Mouse (Mus musculus): ENCODE data around the gene Prima1. TPM values are rescaled to one million over a fixed set of nuclear protein-coding genes. Genes with fewer than 3 reads are reported as not detected.

Gene Prima1
- polyA plus RNA-seq, 1 experiment = not detected

DNA sequence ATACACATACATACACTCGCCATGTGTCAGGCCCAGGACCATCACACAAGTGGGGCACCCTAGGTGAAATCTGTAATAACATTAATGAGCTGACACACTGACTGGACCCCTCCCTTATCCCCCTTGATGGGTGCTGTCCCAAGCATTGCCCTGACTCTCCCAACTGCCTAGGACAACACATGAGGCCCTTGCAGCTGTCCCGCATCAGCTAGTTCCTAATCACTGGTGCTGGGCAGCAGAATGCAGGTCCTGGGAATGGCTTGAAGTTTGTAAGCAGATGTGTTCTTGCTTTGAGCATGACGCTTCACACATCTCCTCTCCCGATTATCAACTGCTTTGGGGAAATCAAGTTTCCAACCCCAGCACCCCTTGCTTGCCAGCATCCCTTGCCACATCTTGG is 15.8 kb downstream of the Prima1 start:
- H3K36me3 ChIP-seq (ENCODE audit: control insufficient read depth, insufficient read depth) = no peaks in the 10 kb centered on the region
- H3K27me3 ChIP-seq (ENCODE audit: control insufficient read depth, insufficient read depth, insufficient read length) = no peaks in the 10 kb centered on the region
- H3ac ChIP-seq (ENCODE audit: control insufficient read depth, insufficient read length) = no peak overlapping the region
- TF ChIP-seq TCF3 (IDR thresholded peaks at IDR 0.05; ENCODE audit: insufficient read length, low read depth) (no peak), POLR2A (IDR thresholded peaks at IDR 0.05; ENCODE audit: insufficient read length, low read depth) (no peak), USF1 (IDR thresholded peaks at IDR 0.05; ENCODE audit: low read depth) (no peak), TCF12 (IDR thresholded peaks at IDR 0.05; ENCODE audit: insufficient read depth, poor library complexity, severe bottlenecking) (no peak), E2F4 (IDR thresholded peaks at IDR 0.05; ENCODE audit: insufficient read depth) (no peak), CEBPB (IDR thresholded peaks at IDR 0.05; ENCODE audit: insufficient read depth, poor library complexity, severe bottlenecking) (no peak), SRF (IDR thresholded peaks at IDR 0.05; ENCODE audit: control insufficient read depth, insufficient read length, low read depth) (no peak), MYOG (IDR thresholded peaks at IDR 0.05; ENCODE audit: control insufficient read depth in 1 of 3, insufficient read depth in 1 of 3, insufficient read length in 2 of 3, low read depth in 2 of 3) (no peak), POLR2AphosphoS2 (IDR thresholded peaks at IDR 0.05; ENCODE audit: insufficient read length, low read depth) (no peak), MYOD1 (IDR thresholded peaks at IDR 0.05; ENCODE audit: control insufficient read depth in 1 of 3, insufficient read length in 2 of 3, low read depth in 2 of 3) (no peak), REST (IDR thresholded peaks at IDR 0.05; ENCODE audit: insufficient read depth, insufficient read length) (no peak), MAX (IDR thresholded peaks at IDR 0.05; ENCODE audit: low read depth) (no peak)
- no peak overlapping the region for H3K4me2 ChIP-seq (ENCODE audit: low read depth)
- no peaks in the 10 kb centered on the region for H3K79me2 ChIP-seq (ENCODE audit: control insufficient read depth, insufficient read depth)
- H3K4me3 ChIP-seq = no peak overlapping the region

DNA sequence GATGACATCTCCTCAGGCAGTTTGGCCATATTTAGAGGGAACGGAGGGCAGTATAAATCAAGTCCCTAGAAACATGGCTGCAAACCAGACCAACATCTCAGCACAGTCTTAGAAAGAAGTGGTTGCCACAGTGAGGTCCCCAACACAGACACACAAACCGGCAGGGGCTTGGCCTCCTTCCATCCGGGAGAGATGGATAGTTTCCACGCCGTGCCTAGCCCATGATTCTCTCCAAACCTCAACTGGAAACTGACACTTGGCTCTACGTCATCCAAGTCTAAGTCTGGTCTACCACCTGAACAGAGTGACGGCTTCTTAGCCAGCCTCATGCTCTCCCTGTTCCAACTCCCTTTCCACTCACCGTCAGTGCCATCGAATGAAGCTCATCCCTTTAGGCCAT is 18.3 kb downstream of the Prima1 start:
- H3K79me2 ChIP-seq (ENCODE audit: control insufficient read depth, insufficient read depth) = no peaks in the 10 kb centered on the region

DNA sequence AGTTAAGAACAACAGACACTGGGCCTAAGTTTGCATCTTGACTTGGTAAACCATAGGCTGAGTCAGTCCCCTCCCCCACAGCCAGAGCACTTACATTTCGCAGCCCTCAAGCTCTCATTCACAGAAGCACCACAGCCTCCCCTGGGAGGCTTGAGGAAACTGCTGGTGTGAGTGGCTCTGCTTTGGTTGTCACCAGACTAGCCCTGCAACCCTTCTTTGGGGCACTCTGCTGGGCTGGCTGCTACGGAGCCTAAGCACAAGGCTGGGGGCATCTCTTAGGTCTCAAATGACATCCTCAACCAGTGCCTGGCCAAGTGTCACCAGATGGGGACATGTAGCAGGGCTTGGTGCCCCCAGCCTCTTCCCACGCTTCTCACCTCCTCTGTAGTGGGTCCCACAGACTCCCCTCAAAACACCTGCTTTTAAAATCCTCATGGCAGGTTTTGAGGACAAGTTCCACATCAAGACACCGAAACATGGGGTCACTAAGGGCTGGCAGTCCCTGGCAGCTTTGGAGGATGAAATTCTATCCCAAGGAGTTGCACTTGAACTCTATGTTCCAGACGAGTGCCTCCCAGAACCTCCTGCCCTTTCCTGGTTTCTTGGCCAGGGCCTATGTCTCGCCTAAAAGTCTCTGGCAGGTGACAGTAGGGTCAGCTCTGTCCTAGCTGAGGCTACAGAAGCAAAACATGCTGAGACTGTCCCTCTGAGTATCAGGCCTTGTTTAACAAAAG is 25.9 kb downstream of the Prima1 start:
- H3K36me3 ChIP-seq (ENCODE audit: control insufficient read depth, insufficient read depth) = no peaks in the 10 kb centered on the region
- no peaks in the 10 kb centered on the region for H3K27me3 ChIP-seq (ENCODE audit: control insufficient read depth, insufficient read depth, insufficient read length)
- H3K4me3 ChIP-seq = no peak overlapping the region
- no peak overlapping the region for H3K4me2 ChIP-seq (ENCODE audit: low read depth)
- TF ChIP-seq SRF (IDR thresholded peaks at IDR 0.05; ENCODE audit: control insufficient read depth, insufficient read length, low read depth) (no peak), POLR2A (IDR thresholded peaks at IDR 0.05; ENCODE audit: insufficient read length, low read depth) (no peak), MYOD1 (IDR thresholded peaks at IDR 0.05; ENCODE audit: control insufficient read depth in 1 of 3, insufficient read length in 2 of 3, low read depth in 2 of 3) (no peak), USF1 (IDR thresholded peaks at IDR 0.05; ENCODE audit: low read depth) (no peak), POLR2AphosphoS2 (IDR thresholded peaks at IDR 0.05; ENCODE audit: insufficient read length, low read depth) (no peak), MAX (IDR thresholded peaks at IDR 0.05; ENCODE audit: low read depth) (no peak), E2F4 (IDR thresholded peaks at IDR 0.05; ENCODE audit: insufficient read depth) (no peak), TCF3 (IDR thresholded peaks at IDR 0.05; ENCODE audit: insufficient read length, low read depth) (no peak), TCF12 (IDR thresholded peaks at IDR 0.05; ENCODE audit: insufficient read depth, poor library complexity, severe bottlenecking) (no peak), MYOG (IDR thresholded peaks at IDR 0.05; ENCODE audit: control insufficient read depth in 1 of 3, insufficient read depth in 1 of 3, insufficient read length in 2 of 3, low read depth in 2 of 3) (no peak), REST (IDR thresholded peaks at IDR 0.05; ENCODE audit: insufficient read depth, insufficient read length) (no peak)
- H3ac ChIP-seq (ENCODE audit: control insufficient read depth, insufficient read length) = no peak overlapping the region
- H3K79me2 ChIP-seq (ENCODE audit: control insufficient read depth, insufficient read depth) = no peaks in the 10 kb centered on the region

More for the DNA sequence above, 18.3 kb downstream of the Prima1 start:
- Histone ChIP-seq H3K4me3 (no peak overlapping the region), H3K27me3 (ENCODE audit: control insufficient read depth, insufficient read depth, insufficient read length) (no peaks in the 10 kb centered on the region), H3K36me3 (ENCODE audit: control insufficient read depth, insufficient read depth) (no peaks in the 10 kb centered on the region), H3K4me2 (ENCODE audit: low read depth) (no peak overlapping the region), H3ac (ENCODE audit: control insufficient read depth, insufficient read length) (no peak overlapping the region)
- TF ChIP-seq POLR2AphosphoS2 (IDR thresholded peaks at IDR 0.05; ENCODE audit: insufficient read length, low read depth) (no peak), REST (IDR thresholded peaks at IDR 0.05; ENCODE audit: insufficient read depth, insufficient read length) (no peak), MAX (IDR thresholded peaks at IDR 0.05; ENCODE audit: low read depth) (no peak), E2F4 (IDR thresholded peaks at IDR 0.05; ENCODE audit: insufficient read depth) (no peak), USF1 (IDR thresholded peaks at IDR 0.05; ENCODE audit: low read depth) (no peak), MYOG (IDR thresholded peaks at IDR 0.05; ENCODE audit: control insufficient read depth in 1 of 3, insufficient read depth in 1 of 3, insufficient read length in 2 of 3, low read depth in 2 of 3) (no peak), TCF12 (IDR thresholded peaks at IDR 0.05; ENCODE audit: insufficient read depth, poor library complexity, severe bottlenecking) (no peak), POLR2A (IDR thresholded peaks at IDR 0.05; ENCODE audit: insufficient read length, low read depth) (no peak), MYOD1 (IDR thresholded peaks at IDR 0.05; ENCODE audit: control insufficient read depth in 1 of 3, insufficient read length in 2 of 3, low read depth in 2 of 3) (no peak), CEBPB (IDR thresholded peaks at IDR 0.05; ENCODE audit: insufficient read depth, poor library complexity, severe bottlenecking) (no peak), TCF3 (IDR thresholded peaks at IDR 0.05; ENCODE audit: insufficient read length, low read depth) (no peak), SRF (IDR thresholded peaks at IDR 0.05; ENCODE audit: control insufficient read depth, insufficient read length, low read depth) (no peak)

- H3ac ChIP-seq (ENCODE audit: control insufficient read depth, insufficient read length) = no peak overlapping the region
- TF ChIP-seq TCF3 (IDR thresholded peaks at IDR 0.05; ENCODE audit: insufficient read length, low read depth) = no peak
- TF ChIP-seq TCF12 (IDR thresholded peaks at IDR 0.05; ENCODE audit: insufficient read depth, poor library complexity, severe bottlenecking) = no peak
- no peak for TF ChIP-seq USF1 (IDR thresholded peaks at IDR 0.05; ENCODE audit: low read depth)
- TF ChIP-seq MYOG (IDR thresholded peaks at IDR 0.05; ENCODE audit: control insufficient read depth in 1 of 3, insufficient read depth in 1 of 3, insufficient read length in 2 of 3, low read depth in 2 of 3) = no peak
- no peak for TF ChIP-seq SRF (IDR thresholded peaks at IDR 0.05; ENCODE audit: control insufficient read depth, insufficient read length, low read depth)
- no peak for TF ChIP-seq MAX (IDR thresholded peaks at IDR 0.05; ENCODE audit: low read depth)
- TF ChIP-seq MYOD1 (IDR thresholded peaks at IDR 0.05; ENCODE audit: control insufficient read depth in 1 of 3, insufficient read length in 2 of 3, low read depth in 2 of 3) = no peak
- no peak for TF ChIP-seq CEBPB (IDR thresholded peaks at IDR 0.05; ENCODE audit: insufficient read depth, poor library complexity, severe bottlenecking)
- TF ChIP-seq POLR2AphosphoS2 (IDR thresholded peaks at IDR 0.05; ENCODE audit: insufficient read length, low read depth) = no peak
- no peak for TF ChIP-seq POLR2A (IDR thresholded peaks at IDR 0.05; ENCODE audit: insufficient read length, low read depth)
- TF ChIP-seq E2F4 (IDR thresholded peaks at IDR 0.05; ENCODE audit: insufficient read depth) = no peak
- TF ChIP-seq REST (IDR thresholded peaks at IDR 0.05; ENCODE audit: insufficient read depth, insufficient read length) = no peak
- no peaks in the 10 kb centered on the region for H3K79me2 ChIP-seq (ENCODE audit: control insufficient read depth, insufficient read depth)
- no peak overlapping the region for H3K4me3 ChIP-seq
- no peaks in the 10 kb centered on the region for H3K27me3 ChIP-seq (ENCODE audit: control insufficient read depth, insufficient read depth, insufficient read length)
- H3K4me2 ChIP-seq (ENCODE audit: low read depth) = no peak overlapping the region
- no peaks in the 10 kb centered on the region for H3K36me3 ChIP-seq (ENCODE audit: control insufficient read depth, insufficient read depth)
Observed at GRCm38 (mm10) chr12:103214797-103215196, 27.2 kb downstream of the Prima1 start.
